Mouse (Mus musculus) limb, embryonic 15.5 days (tissue): ENCODE results near the gene Eif4g3. TPM values are rescaled to one million over a fixed set of nuclear protein-coding genes. Genes with fewer than 3 reads are reported as not detected.
A peak's percentile ranks its signal among the peaks of the same experiment; 100 is the strongest.

Experiments used
- ATAC-seq: fragments of 200-750 bp; cut with Nextera tagmentation; 2 replicates; pipeline ENCODE4 v1.8.0; 2017; ENCODE audit warnings: low read depth, moderate TSS enrichment; ENCODE audit not compliant: insufficient number of reproducible peaks, low FRiP score, low TSS enrichment
- H3K27ac ChIP-seq: fragments of 300-500 bp; sonication (generic); 2 replicates; pipeline ENCODE4 v1.5.1; 2015; ENCODE audit warnings: moderate library complexity, mild to moderate bottlenecking, inconsistent platforms
- H3K27me3 ChIP-seq: fragments of 300-500 bp; sonication (generic); 2 replicates; pipeline ENCODE4 v1.6.1; 2015; ENCODE audit warnings: inconsistent platforms
- H3K36me3 ChIP-seq: fragments of 300-500 bp; sonication (generic); 2 replicates; pipeline ENCODE4 v1.6.1; 2015; ENCODE audit warnings: inconsistent platforms
- H3K4me1 ChIP-seq: fragments of 300-500 bp; sonication (generic); 2 replicates; pipeline ENCODE4 v1.6.1; 2015; ENCODE audit warnings: inconsistent platforms
- H3K4me2 ChIP-seq: fragments of 300-500 bp; sonication (generic); 2 replicates; pipeline ENCODE4 v1.6.1; 2015; ENCODE audit warnings: mild to moderate bottlenecking, inconsistent platforms
- H3K4me3 ChIP-seq: fragments of 300-500 bp; sonication (generic); 2 replicates; pipeline ENCODE4 v1.5.1; 2015; ENCODE audit warnings: mild to moderate bottlenecking, inconsistent platforms
- H3K9ac ChIP-seq: fragments of 300-500 bp; sonication (generic); 2 replicates; pipeline ENCODE4 v1.6.1; 2015; ENCODE audit warnings: inconsistent platforms
- H3K9me3 ChIP-seq: fragments of 300-500 bp; sonication (generic); 2 replicates; pipeline ENCODE4 v1.6.1; 2016; ENCODE audit warnings: inconsistent platforms
- WGBS: fragments of 180-500 bp; shearing (Covaris S2); methylation state at CpG from one replicate; pipeline ENCODE4 v1.1.7; 2015; 5-methylcytosine and 5-hydroxymethylcytosine counted together
- polyA plus RNA-seq: library from polyadenylated mRNA; unstranded; fragments of >200 nt; fragmentation: Nextera tagmentation; extraction: Ambion mirVana; gene quantifications from 2 replicates; pipeline ENCODE4 v1.2.1, GENCODE M21; 2015

The Eif4g3 gene
- polyA plus RNA-seq, 1 experiment from 2014 or later, result 29.1 TPM

GRCm38 (mm10) chr4:138091562-138092194 is 98.9 kb downstream of the Eif4g3 start:
- no peak overlapping the region for H3K4me2 ChIP-seq
- no peak for ATAC-seq
- H3K9ac ChIP-seq, result no peak overlapping the region
- 83% methylated on average over 7 of the region's 7 CpGs for WGBS
- no peaks in the 10 kb centered on the region for H3K9me3 ChIP-seq
- no peaks in the 10 kb centered on the region for H3K4me1 ChIP-seq
- H3K27me3 ChIP-seq, result no peaks in the 10 kb centered on the region
- no peak overlapping the region for H3K4me3 ChIP-seq
- H3K27ac ChIP-seq, result peak overlapping the region; percentile 27; the same call in 1 of the 2 replicates
- H3K36me3 ChIP-seq, result peaks cover 29% of the 10 kb centered on the region

GRCm38 (mm10) chr4:138100456-138100855 is 107.6 kb downstream of the Eif4g3 start:
- 88% methylated on average over 7 of the region's 7 CpGs for WGBS
- no peak for ATAC-seq
- Histone ChIP-seq H3K4me1 (no peaks in the 10 kb centered on the region), H3K4me2 (no peak overlapping the region), H3K4me3 (no peak overlapping the region), H3K27ac (no peak overlapping the region), H3K9me3 (no peaks in the 10 kb centered on the region), H3K27me3 (no peaks in the 10 kb centered on the region), H3K9ac (no peak overlapping the region), H3K36me3 (peaks cover 64% of the 10 kb centered on the region)

GRCm38 (mm10) chr4:138101795-138102194 is 109.0 kb downstream of the Eif4g3 start:
- ATAC-seq, result no peak
- H3K4me3 ChIP-seq, result no peak overlapping the region

GRCm38 (mm10) chr4:138102413-138102812 is 109.6 kb downstream of the Eif4g3 start:
- Histone ChIP-seq H3K9ac (no peak overlapping the region), H3K4me1 (no peaks in the 10 kb centered on the region), H3K36me3 (peaks cover 74% of the 10 kb centered on the region), H3K9me3 (no peaks in the 10 kb centered on the region), H3K27me3 (no peaks in the 10 kb centered on the region), H3K27ac (no peak overlapping the region), H3K4me3 (no peak overlapping the region), H3K4me2 (no peak overlapping the region)
- no peak for ATAC-seq
- WGBS, result 88% methylated on average over 3 of the region's 3 CpGs

More at GRCm38 (mm10) chr4:138101795-138102194, 109.0 kb downstream of the Eif4g3 start:
- Histone ChIP-seq H3K4me1 (no peaks in the 10 kb centered on the region), H3K9me3 (no peaks in the 10 kb centered on the region), H3K4me2 (no peak overlapping the region), H3K27me3 (no peaks in the 10 kb centered on the region), H3K27ac (no peak overlapping the region), H3K9ac (no peak overlapping the region), H3K36me3 (peaks cover 76% of the 10 kb centered on the region)
- 79% methylated on average over 10 of the region's 10 CpGs for WGBS

- peaks cover 81% of the 10 kb centered on the region for H3K36me3 ChIP-seq
- H3K9ac ChIP-seq, result no peak overlapping the region
- no peaks in the 10 kb centered on the region for H3K4me1 ChIP-seq
- no peaks in the 10 kb centered on the region for H3K9me3 ChIP-seq
- no peak overlapping the region for H3K27ac ChIP-seq
- H3K4me2 ChIP-seq, result no peak overlapping the region
- 88% methylated on average over 3 of the region's 3 CpGs for WGBS
- H3K27me3 ChIP-seq, result no peaks in the 10 kb centered on the region
- H3K4me3 ChIP-seq, result no peak overlapping the region
- ATAC-seq, result no peak
Measured at GRCm38 (mm10) chr4:138104967-138105366, 112.1 kb downstream of the Eif4g3 start.

- H3K4me3 ChIP-seq, result no peak overlapping the region
- H3K4me1 ChIP-seq, result peaks cover 2% of the 10 kb centered on the region; the same call in 1 of the 2 replicates
- peaks cover 78% of the 10 kb centered on the region for H3K36me3 ChIP-seq
- 81% methylated on average over 7 of the region's 7 CpGs for WGBS
- no peak for ATAC-seq
- H3K4me2 ChIP-seq, result no peak overlapping the region
- H3K27me3 ChIP-seq, result no peaks in the 10 kb centered on the region
- H3K9me3 ChIP-seq, result no peaks in the 10 kb centered on the region
- no peak overlapping the region for H3K9ac ChIP-seq
- H3K27ac ChIP-seq, result no peak overlapping the region
Measured at GRCm38 (mm10) chr4:138107441-138108409, 114.9 kb downstream of the Eif4g3 start.

- peaks cover 76% of the 10 kb centered on the region for H3K36me3 ChIP-seq
- ATAC-seq, result no peak
- no peak overlapping the region for H3K27ac ChIP-seq
- H3K27me3 ChIP-seq, result no peaks in the 10 kb centered on the region
- peaks cover 2% of the 10 kb centered on the region; the same call in 1 of the 2 replicates for H3K4me1 ChIP-seq
- no peaks in the 10 kb centered on the region for H3K9me3 ChIP-seq
- no peak overlapping the region for H3K9ac ChIP-seq
- 45% methylated on average over 2 of the region's 2 CpGs for WGBS
- no peak overlapping the region for H3K4me2 ChIP-seq
- H3K4me3 ChIP-seq, result no peak overlapping the region
Measured at GRCm38 (mm10) chr4:138108541-138108940, 115.7 kb downstream of the Eif4g3 start.

- H3K27ac ChIP-seq, result no peak overlapping the region
- peaks cover 75% of the 10 kb centered on the region for H3K36me3 ChIP-seq
- no peak overlapping the region for H3K9ac ChIP-seq
- H3K4me1 ChIP-seq, result peaks cover 2% of the 10 kb centered on the region; the same call in 1 of the 2 replicates
- WGBS, result 32% methylated on average over 3 of the region's 3 CpGs
- no peak for ATAC-seq
- no peaks in the 10 kb centered on the region for H3K9me3 ChIP-seq
- H3K4me2 ChIP-seq, result no peak overlapping the region
- H3K4me3 ChIP-seq, result no peak overlapping the region
- H3K27me3 ChIP-seq, result no peaks in the 10 kb centered on the region
Measured at GRCm38 (mm10) chr4:138109332-138109731, 116.5 kb downstream of the Eif4g3 start.

- WGBS, result 63% methylated on average over 5 of the region's 5 CpGs
- H3K27me3 ChIP-seq, result no peaks in the 10 kb centered on the region
- no peak overlapping the region for H3K9ac ChIP-seq
- no peak overlapping the region for H3K4me3 ChIP-seq
- H3K4me1 ChIP-seq, result peaks cover 2% of the 10 kb centered on the region; the same call in 1 of the 2 replicates
- ATAC-seq, result no peak
- peaks cover 62% of the 10 kb centered on the region for H3K36me3 ChIP-seq
- no peak overlapping the region for H3K4me2 ChIP-seq
- H3K27ac ChIP-seq, result peak overlapping the region; percentile 43; the same call in 1 of the 2 replicates
- H3K9me3 ChIP-seq, result no peaks in the 10 kb centered on the region
Measured at GRCm38 (mm10) chr4:138111858-138112257, 119.0 kb downstream of the Eif4g3 start.

- WGBS, result 67% methylated on average over 10 of the region's 10 CpGs
- H3K36me3 ChIP-seq, result peaks cover 40% of the 10 kb centered on the region
- H3K4me1 ChIP-seq, result no peaks in the 10 kb centered on the region
- H3K9me3 ChIP-seq, result no peaks in the 10 kb centered on the region
- H3K27ac ChIP-seq, result no peak overlapping the region
- H3K4me3 ChIP-seq, result no peak overlapping the region
- no peak overlapping the region for H3K9ac ChIP-seq
- no peaks in the 10 kb centered on the region for H3K27me3 ChIP-seq
- ATAC-seq, result no peak
- no peak overlapping the region for H3K4me2 ChIP-seq
Measured at GRCm38 (mm10) chr4:138119740-138120139, 126.9 kb downstream of the Eif4g3 start.

GRCm38 (mm10) chr4:138124046-138124445 is 131.2 kb downstream of the Eif4g3 start:
- Histone ChIP-seq H3K36me3 (peaks cover 53% of the 10 kb centered on the region), H3K27me3 (no peaks in the 10 kb centered on the region), H3K4me3 (no peak overlapping the region), H3K4me1 (no peaks in the 10 kb centered on the region), H3K9me3 (no peaks in the 10 kb centered on the region), H3K4me2 (no peak overlapping the region), H3K27ac (no peak overlapping the region), H3K9ac (no peak overlapping the region)
- ATAC-seq, result no peak
- WGBS, result 90% methylated on average over 7 of the region's 7 CpGs

GRCm38 (mm10) chr4:138127371-138127770 is 134.5 kb downstream of the Eif4g3 start:
- H3K27ac ChIP-seq, result no peak overlapping the region
- 93% methylated on average over 5 of the region's 5 CpGs for WGBS
- no peaks in the 10 kb centered on the region for H3K4me1 ChIP-seq
- H3K27me3 ChIP-seq, result no peaks in the 10 kb centered on the region
- H3K4me3 ChIP-seq, result no peak overlapping the region
- no peak for ATAC-seq
- peaks cover 39% of the 10 kb centered on the region for H3K36me3 ChIP-seq
- no peak overlapping the region for H3K9ac ChIP-seq
- H3K9me3 ChIP-seq, result no peaks in the 10 kb centered on the region
- no peak overlapping the region for H3K4me2 ChIP-seq
